Mouse (Mus musculus) G1E (cell line): ENCODE data around the gene Asah2.

Source experiments
- CTCF ChIP-seq: IDR thresholded peaks from 2 replicates; pipeline ENCODE4 v1.5.1; 2012; ENCODE audit warnings: low read depth, low read length, inconsistent platforms, mixed read lengths
- TAL1 ChIP-seq: conservative IDR thresholded peaks from 2 replicates; pipeline ENCODE4 v1.6.1; 2012; ENCODE audit warnings: low read depth, low read length, inconsistent platforms, mixed read lengths

DNA sequence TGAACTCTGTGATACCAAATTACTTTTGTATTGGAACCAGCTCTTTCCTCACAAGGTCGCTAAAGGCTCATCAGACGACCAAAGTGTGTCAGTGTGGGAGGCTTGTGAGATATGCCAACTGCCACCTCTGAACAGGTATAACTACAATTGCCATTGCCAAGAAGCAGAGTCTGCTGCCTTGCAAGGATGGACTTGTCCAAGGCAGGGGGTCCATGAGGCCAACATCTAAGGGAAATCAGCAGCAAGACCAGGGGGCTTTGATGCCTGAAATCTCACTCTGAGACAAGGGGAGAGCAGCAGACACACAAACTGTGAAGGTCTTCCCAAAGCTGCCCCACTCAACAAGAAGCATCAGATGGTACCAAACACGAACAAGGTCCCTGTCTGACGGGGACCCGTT is 29.9 kb upstream of the Asah2 start:
- TF ChIP-seq CTCF: no peak
- TF ChIP-seq TAL1: no peak
